Mouse (Mus musculus) spleen, adult 2 months (tissue): ENCODE measurements at regions not wholly inside any gene's neighbourhood (a gene's known extent, or its start where the extent isn't known, plus 50 kb on each side); places are given as distances from the start of the nearest gene placed in this dataset.

Experiments used
- CTCF ChIP-seq: fragments of 200-500 bp; IDR thresholded peaks from 2 replicates; pipeline ENCODE4 v1.5.1; 2011; ENCODE audit warnings: mild to moderate bottlenecking, inconsistent platforms; ENCODE audit not compliant: insufficient read depth, insufficient read length, insufficient replicate concordance; ENCODE audit errors: extremely low read depth
- POLR2A ChIP-seq: fragments of 200-500 bp; IDR thresholded peaks from 2 replicates; pipeline ENCODE4 v1.6.1; 2011; ENCODE audit warnings: low read depth, low read length, inconsistent platforms

GRCm38 (mm10) chr14:105523849-105524248, 265.5 kb downstream of the Ndfip2 start:
- TF ChIP-seq CTCF (no peak), POLR2A (no peak)
